Mouse (Mus musculus): ENCODE results near the gene Usp54. TPM values are rescaled to one million over a fixed set of nuclear protein-coding genes. Genes with fewer than 3 reads are reported as not detected.

Usp54 gene
- polyA plus RNA-seq, 1 experiment = 0.71 TPM

DNA sequence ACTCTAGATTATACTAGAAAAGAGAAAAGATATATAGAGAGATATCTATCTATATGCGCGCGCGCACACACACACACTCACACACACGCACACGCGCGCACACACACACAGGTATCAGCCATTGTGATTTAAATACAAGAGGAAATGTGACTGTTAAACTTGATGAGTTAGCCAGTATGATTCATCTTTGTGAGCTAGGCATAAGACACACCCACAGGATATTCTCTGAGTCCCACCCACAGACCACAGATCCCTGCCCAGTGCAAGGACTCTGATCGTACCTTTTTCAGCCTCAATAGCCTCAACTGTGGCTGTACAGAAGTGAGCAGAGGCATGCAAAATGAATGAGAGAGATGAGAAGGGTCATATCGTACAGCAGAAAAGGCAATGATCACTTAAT is 137.9 kb downstream of the Usp54 start:
- TF ChIP-seq GATA1 (IDR thresholded peaks at IDR 0.05; ENCODE audit: low read length) = no peak

DNA sequence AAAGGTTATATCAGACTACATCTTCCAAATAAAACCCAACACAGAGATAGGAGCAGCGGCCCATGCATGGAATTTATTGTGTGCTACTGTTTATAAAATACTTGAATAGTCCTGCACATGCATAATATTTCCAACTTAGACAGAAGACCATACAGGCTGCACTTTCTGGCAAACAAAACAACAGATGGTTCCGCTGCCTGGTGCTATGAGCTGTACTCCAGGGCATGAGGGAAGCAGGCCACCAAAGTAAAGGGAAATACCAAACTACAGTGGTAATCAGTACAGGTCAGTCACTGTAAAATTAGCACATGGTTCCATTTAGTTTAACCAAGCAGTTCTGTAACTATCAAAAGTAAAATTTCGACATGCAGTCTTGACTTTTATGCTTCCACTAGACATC is 140.9 kb downstream of the Usp54 start:
- TF ChIP-seq GATA1 (IDR thresholded peaks at IDR 0.05; ENCODE audit: low read length) = no peak

Other genes with a start within 250 kb of the Usp54 start
- gene Mrps16, start 247.4 kb downstream of the Usp54 start, polyA plus RNA-seq (2012) = 30.3 and 33.3 TPM in 2 replicates
- gene Cfap70, start 188.8 kb downstream of the Usp54 start, polyA plus RNA-seq (2012) = not detected in 2 replicates
- 26.6 and 28.3 TPM in 2 replicates for gene Anxa7, start 160.9 kb downstream of the Usp54 start, polyA plus RNA-seq (2012)
- gene Mss51, start 144.2 kb downstream of the Usp54 start, polyA plus RNA-seq (2012) = 0.09 TPM in 1 of 2 replicates, not detected in the other
- 3.4 and 4.0 TPM in 2 replicates for gene Ppp3cb, start 94.5 kb downstream of the Usp54 start, polyA plus RNA-seq (2012)
- not detected in 2 replicates for gene Myoz1, start 15.5 kb upstream of the Usp54 start, polyA plus RNA-seq (2012)
- 0.08 TPM in 2 replicates for gene Synpo2l, start 27.3 kb upstream of the Usp54 start, polyA plus RNA-seq (2012)
- 247 and 266 TPM in 2 replicates for gene Sec24c, start 33.2 kb upstream of the Usp54 start, polyA plus RNA-seq (2012)
- 5.8 and 7.4 TPM in 2 replicates for gene Fut11, start 53.9 kb upstream of the Usp54 start, polyA plus RNA-seq (2012)
- gene Chchd1, start 61.9 kb upstream of the Usp54 start, polyA plus RNA-seq (2012) = 6.5 and 8.0 TPM in 2 replicates
- gene Zswim8, start 66.5 kb upstream of the Usp54 start, polyA plus RNA-seq (2012) = 35.2 and 38.9 TPM in 2 replicates
- 67.8 and 82.6 TPM in 2 replicates for gene Ndst2, start 93.5 kb upstream of the Usp54 start, polyA plus RNA-seq (2012)
- 26.8 and 38.6 TPM in 2 replicates for gene Camk2g, start 153.0 kb upstream of the Usp54 start, polyA plus RNA-seq (2012)
- gene Plau, start 195.6 kb upstream of the Usp54 start, polyA plus RNA-seq (2012) = not detected in 2 replicates